Mouse (Mus musculus): ENCODE data around the gene Cpne4. TPM values are rescaled to one million over a fixed set of nuclear protein-coding genes. Genes with fewer than 3 reads are reported as not detected.

Gene Cpne4
- total and polyA plus RNA-seq, 2 experiments, result not detected

GRCm38 (mm10) chr9:104814681-104815080 is 267.6 kb downstream of the Cpne4 start:
- H3K9ac ChIP-seq (ENCODE audit: low read depth, low read length), result no peak overlapping the region
- H3K4me3 ChIP-seq (ENCODE audit: insufficient read depth, low read depth, low read length), result no peak overlapping the region
- H3K27ac ChIP-seq (replicated peaks; ENCODE audit: insufficient read depth, low read depth, low read length), result no peak overlapping the region
- no peak for TF ChIP-seq POLR2A (IDR thresholded peaks at IDR 0.05; ENCODE audit: extremely low read depth, insufficient read depth, low read length)
- no peak for TF ChIP-seq CTCF (IDR thresholded peaks at IDR 0.05; ENCODE audit: low read depth, low read length)
- H3K27me3 ChIP-seq (ENCODE audit: control insufficient read depth, insufficient read depth, low read length), result no peaks in the 10 kb centered on the region
- H3K4me1 ChIP-seq (ENCODE audit: control insufficient read depth, insufficient read depth, low read length), result no peaks in the 10 kb centered on the region
- 58% methylated on average over 2 of the region's 2 CpGs for WGBS
- no peaks in the 10 kb centered on the region for H3K79me2 ChIP-seq (ENCODE audit: control insufficient read depth, insufficient read depth, low read length)
- H3K36me3 ChIP-seq (ENCODE audit: control insufficient read depth, insufficient read depth, low read length), result no peaks in the 10 kb centered on the region
- peak; percentile 5 for DNase-seq (ENCODE audit: extremely low read depth, low read depth, low spot score)

DNA sequence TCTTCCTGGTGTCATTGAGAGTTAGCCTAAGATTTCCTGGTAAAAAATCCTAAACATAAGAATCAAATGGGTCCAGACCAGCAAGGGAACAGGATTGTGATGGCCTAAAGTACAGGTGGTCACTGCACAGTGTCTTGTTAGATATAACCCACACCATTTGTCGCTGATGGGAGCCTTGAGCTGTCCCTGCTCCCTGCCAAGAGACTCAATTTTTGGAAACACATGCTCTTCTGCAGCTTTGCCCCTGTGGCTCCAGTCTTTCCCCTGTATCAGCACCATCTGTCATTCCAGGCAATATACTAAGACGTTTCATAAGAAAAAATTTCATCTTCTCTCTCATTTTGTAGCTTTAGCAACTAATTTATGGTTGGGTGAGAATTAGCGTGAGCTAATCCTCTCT is 281.6 kb downstream of the Cpne4 start:
- no peak overlapping the region for H3K27ac ChIP-seq (replicated peaks; ENCODE audit: insufficient read depth, low read depth, low read length)
- H3K79me2 ChIP-seq (ENCODE audit: control insufficient read depth, insufficient read depth, low read length), result no peaks in the 10 kb centered on the region
- no peak for DNase-seq (ENCODE audit: extremely low read depth, low read depth, low spot score)
- WGBS, result 51% methylated on average over 3 of the region's 3 CpGs
- no peaks in the 10 kb centered on the region for H3K4me1 ChIP-seq (ENCODE audit: control insufficient read depth, insufficient read depth, low read length)
- no peak overlapping the region for H3K9ac ChIP-seq (ENCODE audit: low read depth, low read length)
- H3K36me3 ChIP-seq (ENCODE audit: control insufficient read depth, insufficient read depth, low read length), result no peaks in the 10 kb centered on the region
- no peak overlapping the region for H3K4me3 ChIP-seq (ENCODE audit: insufficient read depth, low read depth, low read length)
- no peaks in the 10 kb centered on the region for H3K27me3 ChIP-seq (ENCODE audit: control insufficient read depth, insufficient read depth, low read length)
- TF ChIP-seq POLR2A (IDR thresholded peaks at IDR 0.05; ENCODE audit: extremely low read depth, insufficient read depth, low read length) (no peak), CTCF (IDR thresholded peaks at IDR 0.05; ENCODE audit: low read depth, low read length) (no peak)

DNA sequence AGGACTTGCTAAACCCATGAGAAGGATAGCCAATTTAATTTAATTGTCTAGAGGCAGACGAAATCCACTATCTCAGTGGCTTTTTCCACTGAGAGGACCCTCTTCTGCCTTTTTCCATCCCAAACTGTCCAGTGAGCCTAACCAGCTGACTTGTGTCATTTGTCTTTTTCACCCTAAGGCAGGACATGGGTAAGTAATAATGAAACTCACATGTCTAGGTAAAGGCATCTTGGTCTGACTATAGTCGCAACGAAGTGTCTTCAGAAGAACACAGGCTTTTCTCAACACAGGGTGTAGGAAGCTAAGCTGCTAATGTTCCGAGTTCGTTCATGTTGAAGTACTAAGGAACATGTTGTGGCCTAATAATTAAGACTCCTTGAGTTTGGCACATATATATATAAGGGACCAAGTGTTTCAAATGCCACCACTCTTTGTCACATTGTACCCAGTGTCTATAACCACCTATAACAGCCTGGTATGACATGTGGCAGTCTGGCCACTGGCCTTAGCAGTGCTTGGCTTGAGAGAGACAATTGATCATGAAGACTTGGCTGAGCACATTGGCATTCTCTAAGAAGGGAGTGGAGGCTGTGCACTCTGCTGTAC is 286.0 kb downstream of the Cpne4 start:
- Histone ChIP-seq H3K79me2 (ENCODE audit: control insufficient read depth, insufficient read depth, low read length) (no peaks in the 10 kb centered on the region), H3K9ac (ENCODE audit: low read depth, low read length) (no peak overlapping the region), H3K27ac (replicated peaks; ENCODE audit: insufficient read depth, low read depth, low read length) (no peak overlapping the region), H3K36me3 (ENCODE audit: control insufficient read depth, insufficient read depth, low read length) (no peaks in the 10 kb centered on the region), H3K4me3 (ENCODE audit: insufficient read depth, low read depth, low read length) (no peak overlapping the region), H3K4me1 (ENCODE audit: control insufficient read depth, insufficient read depth, low read length) (no peaks in the 10 kb centered on the region), H3K27me3 (ENCODE audit: control insufficient read depth, insufficient read depth, low read length) (no peaks in the 10 kb centered on the region)
- DNase-seq (ENCODE audit: extremely low read depth, low read depth, low spot score), result no peak
- no peak for TF ChIP-seq CTCF (IDR thresholded peaks at IDR 0.05; ENCODE audit: low read depth, low read length)
- TF ChIP-seq POLR2A (IDR thresholded peaks at IDR 0.05; ENCODE audit: extremely low read depth, insufficient read depth, low read length), result no peak
- 84% methylated on average over 5 of the region's 5 CpGs for WGBS

- no peaks in the 10 kb centered on the region for H3K36me3 ChIP-seq (ENCODE audit: control insufficient read depth, insufficient read depth, low read length)
- H3K79me2 ChIP-seq (ENCODE audit: control insufficient read depth, insufficient read depth, low read length), result no peaks in the 10 kb centered on the region
- 77% methylated on average over 1 of the region's 1 CpGs for WGBS
- no peaks in the 10 kb centered on the region for H3K4me1 ChIP-seq (ENCODE audit: control insufficient read depth, insufficient read depth, low read length)
- TF ChIP-seq CTCF (IDR thresholded peaks at IDR 0.05; ENCODE audit: low read depth, low read length) (no peak), POLR2A (IDR thresholded peaks at IDR 0.05; ENCODE audit: extremely low read depth, insufficient read depth, low read length) (no peak)
- no peak overlapping the region for H3K9ac ChIP-seq (ENCODE audit: low read depth, low read length)
- H3K27me3 ChIP-seq (ENCODE audit: control insufficient read depth, insufficient read depth, low read length), result no peaks in the 10 kb centered on the region
- DNase-seq (ENCODE audit: extremely low read depth, low read depth, low spot score), result no peak
- H3K4me3 ChIP-seq (ENCODE audit: insufficient read depth, low read depth, low read length), result no peak overlapping the region
- no peak overlapping the region for H3K27ac ChIP-seq (replicated peaks; ENCODE audit: insufficient read depth, low read depth, low read length)
Observed at GRCm38 (mm10) chr9:104837931-104838330, 290.8 kb downstream of the Cpne4 start.

- H3K79me2 ChIP-seq (ENCODE audit: control insufficient read depth, insufficient read depth, low read length), result no peaks in the 10 kb centered on the region
- H3K9ac ChIP-seq (ENCODE audit: low read depth, low read length), result no peak overlapping the region
- H3K27me3 ChIP-seq (ENCODE audit: control insufficient read depth, insufficient read depth, low read length), result no peaks in the 10 kb centered on the region
- no peak overlapping the region for H3K4me3 ChIP-seq (ENCODE audit: insufficient read depth, low read depth, low read length)
- H3K27ac ChIP-seq (replicated peaks; ENCODE audit: insufficient read depth, low read depth, low read length), result no peak overlapping the region
- DNase-seq (ENCODE audit: extremely low read depth, low read depth, low spot score), result no peak
- WGBS, result 67% methylated on average over 1 of the region's 1 CpGs
- no peaks in the 10 kb centered on the region for H3K4me1 ChIP-seq (ENCODE audit: control insufficient read depth, insufficient read depth, low read length)
- TF ChIP-seq POLR2A (IDR thresholded peaks at IDR 0.05; ENCODE audit: extremely low read depth, insufficient read depth, low read length) (no peak), CTCF (IDR thresholded peaks at IDR 0.05; ENCODE audit: low read depth, low read length) (no peak)
- H3K36me3 ChIP-seq (ENCODE audit: control insufficient read depth, insufficient read depth, low read length), result no peaks in the 10 kb centered on the region
Observed at GRCm38 (mm10) chr9:104841278-104841677, 294.2 kb downstream of the Cpne4 start.

- H3K4me1 ChIP-seq (ENCODE audit: control insufficient read depth, insufficient read depth, low read length), result no peaks in the 10 kb centered on the region
- H3K27ac ChIP-seq (replicated peaks; ENCODE audit: insufficient read depth, low read depth, low read length), result no peak overlapping the region
- no peaks in the 10 kb centered on the region for H3K79me2 ChIP-seq (ENCODE audit: control insufficient read depth, insufficient read depth, low read length)
- no peak for TF ChIP-seq POLR2A (IDR thresholded peaks at IDR 0.05; ENCODE audit: extremely low read depth, insufficient read depth, low read length)
- TF ChIP-seq CTCF (IDR thresholded peaks at IDR 0.05; ENCODE audit: low read depth, low read length), result no peak
- H3K36me3 ChIP-seq (ENCODE audit: control insufficient read depth, insufficient read depth, low read length), result no peaks in the 10 kb centered on the region
- WGBS, result 54% methylated on average over 2 of the region's 2 CpGs
- no peak overlapping the region for H3K4me3 ChIP-seq (ENCODE audit: insufficient read depth, low read depth, low read length)
- no peaks in the 10 kb centered on the region for H3K27me3 ChIP-seq (ENCODE audit: control insufficient read depth, insufficient read depth, low read length)
- DNase-seq (ENCODE audit: extremely low read depth, low read depth, low spot score), result no peak
- H3K9ac ChIP-seq (ENCODE audit: low read depth, low read length), result no peak overlapping the region
Observed at GRCm38 (mm10) chr9:104845226-104845930, 298.3 kb downstream of the Cpne4 start.
